Mouse (Mus musculus): ENCODE data around the gene Ppp3r1. TPM values are rescaled to one million over a fixed set of nuclear protein-coding genes. Genes with fewer than 3 reads are reported as not detected.

Ppp3r1 gene
- polyA plus RNA-seq, 1 experiment from 2014 or later: 37.6 TPM

Other genes starting within 250 kb of the Ppp3r1 start
- gene Fbxo48, start 207.9 kb upstream of the Ppp3r1 start, polyA plus RNA-seq (2015; fragmentation: Nextera tagmentation; extraction: Ambion mirVana): 1.8 TPM in 2 replicates
- gene Cnrip1, start 107.7 kb upstream of the Ppp3r1 start, polyA plus RNA-seq (2015; fragmentation: Nextera tagmentation; extraction: Ambion mirVana): 3.4 and 4.2 TPM in 2 replicates
- 25.6 and 32.7 TPM in 2 replicates for gene Plek, start 106.9 kb upstream of the Ppp3r1 start, polyA plus RNA-seq (2015; fragmentation: Nextera tagmentation; extraction: Ambion mirVana)
- gene Wdr92, start 22.8 kb downstream of the Ppp3r1 start, polyA plus RNA-seq (2015; fragmentation: Nextera tagmentation; extraction: Ambion mirVana): 15.1 and 17.9 TPM in 2 replicates
- gene Pno1, start 52.3 kb downstream of the Ppp3r1 start, polyA plus RNA-seq (2015; fragmentation: Nextera tagmentation; extraction: Ambion mirVana): 68.0 and 78.8 TPM in 2 replicates
- 55.0 and 63.2 TPM in 2 replicates for gene C1d, start 98.3 kb downstream of the Ppp3r1 start, polyA plus RNA-seq (2015; fragmentation: Nextera tagmentation; extraction: Ambion mirVana)

All from liver, embryonic 13.5 days (tissue).